Mouse (Mus musculus) WW6 (cell line): ENCODE results near the gene Dpf2.
"Not testable (repeated sequence)": the region's sequence is repeated elsewhere in the genome, so short reads cannot be mapped to it uniquely, and the experiment has no call there.

ENCODE experiments used
- DNase-seq: peaks from one replicate; pipeline ENCODE4 v3.0.0-alpha.2; 2013; ENCODE audit warnings: low read depth, low spot score

Dpf2 gene

DNA sequence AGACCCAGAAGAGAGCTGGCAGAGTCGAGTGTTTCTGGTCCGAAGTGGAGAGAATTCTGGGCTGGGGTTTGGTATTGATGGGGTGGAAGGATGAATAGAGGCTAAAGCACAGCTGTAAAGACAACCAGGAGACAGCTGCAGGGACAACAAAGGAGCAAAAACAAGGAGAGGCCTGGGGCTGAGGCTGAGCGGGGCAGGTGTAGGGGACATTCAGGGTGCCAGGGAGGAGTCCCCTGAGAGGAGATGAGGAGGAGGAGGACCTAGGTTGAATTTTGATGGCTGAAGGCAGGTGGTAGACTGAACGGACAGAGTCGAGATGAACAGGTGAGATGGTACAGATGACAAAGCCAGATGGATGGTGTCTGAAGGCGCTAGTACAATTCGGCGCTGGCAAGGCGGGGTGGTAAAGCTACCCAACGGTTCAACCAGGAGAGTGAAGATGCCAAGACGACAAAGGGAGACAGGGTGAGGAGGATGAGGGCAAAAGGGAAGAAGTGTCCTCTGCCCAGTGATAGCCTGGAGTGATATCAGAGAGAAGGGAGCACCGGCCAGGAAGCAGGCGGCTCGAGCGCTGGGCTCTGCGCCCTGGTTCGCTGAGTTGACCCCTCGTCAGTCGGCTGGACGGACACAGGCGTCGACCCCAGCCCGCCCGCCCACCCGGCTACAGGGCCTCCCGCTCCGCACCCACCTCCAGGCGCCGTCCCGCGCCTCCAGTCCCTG, 19.4 kb downstream of the Dpf2 start:
- DNase-seq: no peak

DNA sequence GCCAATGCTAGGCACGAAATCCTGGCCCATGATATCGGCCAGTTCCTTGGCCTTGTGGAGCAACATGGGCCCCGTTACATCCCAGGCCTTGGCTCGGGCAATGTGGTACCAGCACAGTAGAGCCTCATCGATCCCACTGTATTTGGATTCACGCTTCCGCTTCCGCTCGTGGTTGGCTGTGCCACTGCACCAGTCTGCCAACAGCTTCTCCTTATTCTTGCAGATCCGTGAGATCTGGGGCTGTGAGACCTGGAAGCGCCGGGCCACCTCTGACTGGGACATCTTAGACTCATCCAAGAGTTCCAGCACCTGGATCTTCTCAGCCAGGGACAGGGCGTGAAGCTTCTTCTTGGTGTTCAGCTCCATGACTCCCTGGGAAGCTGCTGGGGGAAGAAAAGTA, 20.1 kb downstream of the Dpf2 start:
- DNase-seq: no peak

DNA sequence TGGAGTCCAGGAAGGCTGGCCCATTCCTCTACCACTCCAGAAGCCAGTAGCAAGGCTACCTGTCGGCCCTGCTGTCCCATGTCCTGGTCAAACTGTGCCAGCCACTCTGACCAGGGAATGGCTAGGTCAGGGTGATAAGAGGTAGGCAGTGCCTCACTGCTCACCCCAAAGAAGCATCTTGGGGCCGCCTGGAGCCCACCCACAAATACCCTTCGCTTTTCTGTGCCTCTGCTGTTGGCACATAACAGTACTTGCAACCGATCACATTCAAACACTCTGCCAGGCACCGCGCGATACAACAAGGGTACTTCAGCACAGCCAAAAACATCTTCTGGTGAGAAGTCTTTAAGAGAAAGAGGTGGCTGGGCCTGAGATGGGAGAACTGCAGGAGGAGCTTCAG, 20.5 kb downstream of the Dpf2 start:
- no peak for DNase-seq

DNA sequence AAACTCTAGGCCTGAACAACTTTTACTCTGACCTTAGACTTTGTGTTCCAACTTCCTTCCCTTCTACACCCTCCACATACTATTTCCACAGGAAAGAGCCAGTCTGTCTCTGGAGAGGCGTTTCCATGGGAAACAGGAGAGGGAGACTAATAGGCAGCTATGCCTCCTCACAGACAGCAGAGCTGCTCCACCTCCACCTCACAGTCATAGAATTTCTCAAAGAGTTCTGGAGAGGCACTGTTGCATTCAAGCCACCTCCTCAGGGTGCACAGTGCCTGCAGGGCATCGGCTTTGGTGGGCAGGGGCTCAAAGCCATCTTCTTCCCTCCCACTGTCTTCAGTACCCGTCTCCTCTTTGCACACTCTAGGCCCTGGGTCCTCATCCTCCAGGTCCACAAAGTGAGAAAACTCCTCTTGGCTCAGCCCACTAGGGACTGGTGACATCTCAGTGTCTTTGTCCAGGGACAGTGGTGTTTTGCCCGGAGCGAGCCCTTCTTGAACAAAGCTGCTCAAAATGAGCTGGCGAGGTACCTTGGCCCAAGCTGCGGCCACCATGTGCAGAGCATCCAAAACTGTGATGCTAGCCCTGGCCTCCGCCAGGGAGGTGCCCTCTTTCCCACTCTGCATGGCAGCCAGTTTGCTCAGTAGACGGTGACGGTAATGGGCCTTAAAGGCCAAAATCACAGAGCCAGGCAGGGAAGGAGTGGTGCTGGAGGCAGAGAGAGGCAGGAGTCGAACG, 21.1 kb downstream of the Dpf2 start:
- no peak for DNase-seq

DNA sequence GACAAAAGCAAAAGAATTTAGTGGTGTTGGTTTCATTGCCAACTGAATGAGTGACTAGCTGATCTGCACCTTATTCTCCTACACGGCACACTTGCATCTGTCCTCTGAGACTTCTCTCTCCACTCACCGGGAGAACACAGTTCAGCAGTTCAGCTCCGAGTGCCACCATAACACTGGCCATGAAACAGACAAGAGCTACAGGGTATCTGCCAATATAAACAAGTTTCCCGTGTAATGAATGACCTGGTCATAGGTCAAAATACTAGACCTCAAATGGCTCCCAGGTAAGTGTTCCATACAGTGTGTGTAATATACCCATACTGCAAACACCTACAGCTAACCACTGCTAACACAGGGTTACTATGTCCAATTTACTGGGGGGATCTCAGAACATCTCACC, 23.6 kb downstream of the Dpf2 start:
- DNase-seq: no peak

DNA sequence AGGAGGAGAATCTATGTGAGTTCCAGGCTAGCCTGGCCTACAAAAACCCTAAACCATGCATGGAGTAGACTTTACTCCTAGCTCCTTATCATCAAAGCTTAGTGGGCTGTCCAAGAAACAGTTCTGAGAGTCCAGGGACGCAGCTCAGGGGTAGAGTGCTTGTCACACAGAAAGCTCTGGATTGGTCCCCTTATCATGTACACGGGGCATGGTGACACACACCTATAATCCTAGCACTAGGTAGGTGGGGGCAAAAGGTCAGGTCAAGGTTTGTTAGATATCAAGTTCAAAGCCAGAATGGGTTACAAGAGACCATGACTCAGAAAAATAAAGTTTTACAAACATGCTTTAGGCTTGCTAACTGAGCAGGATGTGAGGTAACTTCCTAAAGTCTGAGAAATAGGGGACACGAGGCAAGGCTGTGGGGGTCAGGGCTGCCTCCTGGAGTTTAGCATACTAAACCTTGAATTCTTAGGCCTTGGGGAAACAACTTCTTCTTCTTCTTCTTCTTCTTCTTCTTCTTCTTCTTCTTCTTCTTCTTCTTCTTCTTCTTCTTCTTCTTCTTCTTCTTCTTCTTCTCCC, 25.5 kb downstream of the Dpf2 start:
- no peak for DNase-seq

DNA sequence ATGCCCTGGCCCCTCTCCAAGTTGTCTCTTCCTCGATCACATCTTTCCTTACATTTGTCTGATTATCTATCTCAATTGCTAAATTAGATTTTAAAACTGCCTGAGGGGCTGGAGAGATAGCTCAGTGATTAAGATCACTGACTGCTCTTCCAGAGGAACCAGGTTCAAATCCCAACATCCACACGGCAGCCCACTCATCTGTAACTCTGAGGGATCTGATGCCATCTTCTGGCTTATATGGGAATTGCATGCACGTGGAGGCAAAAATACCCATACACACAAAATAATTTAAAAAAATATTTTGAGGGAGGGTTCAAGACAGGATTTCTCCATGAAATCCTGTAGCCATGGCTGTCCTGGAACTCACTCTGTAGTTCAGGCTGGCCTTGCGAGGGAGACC, 27.0 kb downstream of the Dpf2 start:
- DNase-seq: no peak

DNA sequence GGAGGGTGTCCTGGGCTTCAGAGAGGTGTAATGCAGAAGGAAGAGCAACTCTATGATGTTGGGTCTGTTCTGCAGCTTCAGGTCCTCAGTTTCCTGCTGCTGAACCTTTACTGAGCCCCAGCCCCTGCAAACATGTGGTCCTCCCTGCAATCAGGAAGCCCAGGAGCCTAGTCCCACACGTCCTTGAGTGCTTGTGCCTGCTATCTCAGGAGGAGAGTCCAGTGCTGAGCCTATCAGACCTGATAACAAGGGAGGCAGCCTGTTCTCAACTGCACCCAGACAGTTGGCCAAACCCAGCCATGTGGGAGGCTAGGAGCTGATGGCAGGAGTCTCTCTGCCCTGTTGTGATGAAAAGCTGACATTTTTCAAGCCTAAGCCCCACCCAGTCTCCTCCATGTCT, 28.9 kb downstream of the Dpf2 start:
- DNase-seq: no peak

DNA sequence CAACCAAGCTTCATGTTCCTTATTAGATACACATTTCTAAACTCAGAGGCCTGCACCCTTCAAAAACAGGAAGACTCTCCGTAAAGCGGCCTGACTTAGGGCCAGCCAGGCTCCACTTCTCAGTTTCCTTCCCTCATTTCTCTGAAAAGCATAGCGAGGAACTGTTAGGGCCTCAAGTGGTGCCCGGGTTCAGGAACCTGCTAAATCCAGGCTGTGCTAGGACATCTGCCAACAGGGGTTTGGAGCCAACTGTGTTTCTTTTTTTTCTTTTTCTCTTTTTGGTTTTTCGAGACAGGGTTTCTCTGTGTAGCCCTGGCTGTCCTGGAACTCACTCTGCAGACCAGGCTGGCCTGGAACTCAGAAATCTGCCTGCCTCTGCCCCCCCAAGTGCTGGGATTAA, 30.7 kb downstream of the Dpf2 start:
- DNase-seq: not testable (repeated sequence)

DNA sequence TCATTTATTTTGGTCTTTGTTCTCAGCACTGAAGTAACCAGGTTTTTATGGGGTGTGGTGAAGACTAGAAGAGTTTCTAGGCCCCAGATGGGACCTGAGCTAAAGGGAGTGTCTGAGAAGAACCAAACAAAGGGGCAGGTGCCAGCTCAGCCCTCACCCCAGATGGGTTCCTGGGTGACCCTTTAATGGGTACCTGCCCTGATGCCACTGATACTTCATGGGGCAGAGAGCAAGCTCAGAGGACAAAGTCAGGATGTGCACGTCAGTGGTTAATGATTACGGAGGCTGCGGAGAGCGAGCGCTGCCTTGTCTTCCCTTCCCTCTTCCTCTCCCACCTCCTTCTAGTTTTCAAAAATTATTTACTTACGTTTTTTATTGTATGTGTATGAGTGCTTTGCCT, 31.7 kb downstream of the Dpf2 start:
- DNase-seq: no peak

DNA sequence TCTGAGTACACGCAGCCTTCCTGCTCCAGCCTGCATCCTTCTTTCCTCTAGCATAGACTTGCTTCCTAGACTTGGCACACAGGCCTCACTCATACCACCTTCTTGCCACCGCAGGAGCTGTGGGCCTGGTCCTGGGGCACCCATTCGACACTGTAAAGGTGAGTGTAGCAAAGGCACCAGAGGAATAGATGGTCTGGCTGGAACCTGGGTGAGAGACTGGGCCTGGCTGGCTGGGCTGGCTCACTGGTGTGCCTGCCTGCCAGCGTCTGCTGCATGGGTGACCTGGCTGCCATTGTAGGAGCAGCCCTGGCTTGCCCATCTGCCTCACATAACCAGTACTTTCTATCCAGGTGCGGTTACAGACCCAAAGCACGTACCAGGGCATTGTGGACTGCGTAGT, 33.1 kb downstream of the Dpf2 start:
- DNase-seq: no peak

DNA sequence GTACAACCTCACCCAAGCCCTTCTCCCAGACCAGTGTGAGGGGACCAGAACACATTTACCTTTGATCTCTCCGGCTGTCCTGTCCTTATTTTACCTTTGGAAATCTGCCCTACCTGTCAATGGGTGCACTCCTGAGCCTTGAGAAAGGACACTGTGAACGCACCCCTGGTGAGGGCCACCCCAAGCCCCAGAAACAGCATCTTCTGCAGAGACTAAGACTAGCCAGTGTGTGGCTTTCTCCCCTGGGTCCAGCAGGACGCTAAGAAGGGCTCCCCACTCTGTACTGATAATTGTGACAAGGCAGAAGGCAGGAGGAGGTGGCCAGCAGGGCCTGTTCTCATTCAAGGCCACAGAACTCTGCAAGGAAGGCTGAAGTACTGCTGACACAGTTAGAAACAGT, 33.9 kb downstream of the Dpf2 start:
- DNase-seq: no peak

DNA sequence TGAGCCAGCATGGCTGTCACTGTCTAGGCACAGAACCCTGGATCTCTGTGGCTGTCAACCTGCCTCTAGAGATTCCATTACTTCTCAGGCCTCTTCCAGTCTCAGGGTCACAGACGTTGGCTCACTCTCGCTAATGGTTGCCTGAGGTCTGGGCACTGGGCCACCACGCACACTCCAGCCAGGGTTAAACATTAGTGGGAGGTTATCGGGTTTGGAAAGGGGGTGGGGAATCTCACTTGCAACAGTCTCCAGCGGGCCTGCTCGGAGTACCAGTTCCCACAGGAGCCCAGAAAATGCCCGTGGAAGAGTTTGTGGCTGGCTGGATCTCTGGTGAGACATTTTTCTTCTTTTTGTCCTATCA, 34.5 kb downstream of the Dpf2 start:
- no peak for DNase-seq

DNA sequence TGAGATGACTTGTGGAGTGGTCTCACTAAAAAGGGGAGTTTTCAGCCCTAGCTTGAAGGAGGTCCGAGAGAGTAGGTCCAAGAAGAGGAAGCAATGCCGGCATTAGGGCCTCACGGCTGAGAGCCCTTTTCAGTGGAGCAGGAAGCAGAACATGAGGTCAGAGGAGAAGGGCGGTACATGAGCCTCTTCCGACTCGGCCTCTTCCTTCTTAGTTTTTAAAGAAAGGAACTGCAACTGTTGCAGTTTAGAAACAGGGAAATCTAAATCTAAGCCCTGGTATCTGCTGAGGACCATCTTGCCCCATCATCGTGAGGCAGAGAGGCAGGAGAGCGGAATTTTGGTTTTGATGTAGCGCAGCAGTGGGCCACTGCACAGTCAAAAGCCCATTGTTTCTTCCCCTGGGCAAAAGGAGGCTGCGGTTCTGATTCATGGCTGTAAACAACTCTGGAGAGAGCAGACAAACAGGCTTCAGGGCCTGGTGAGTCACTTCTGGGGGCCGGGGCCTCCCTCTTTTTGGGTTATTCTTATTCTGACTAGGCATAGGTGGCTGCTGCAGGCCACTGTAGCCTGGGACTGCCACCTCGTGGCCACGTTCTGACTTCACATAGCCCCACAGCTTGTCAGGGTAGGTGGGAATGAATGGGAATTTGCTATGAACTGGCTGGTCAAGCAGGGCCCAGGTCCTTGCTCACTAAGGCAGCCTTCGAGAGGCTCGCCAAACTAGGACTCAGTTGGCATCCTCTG, 35.0 kb downstream of the Dpf2 start, which contains the start of gene Slc25a45:
Gene Slc25a45, plus strand, starts transcription at position 191 of the 744 bp plus-strand sequence.
- DNase-seq: peak; percentile 52

DNA sequence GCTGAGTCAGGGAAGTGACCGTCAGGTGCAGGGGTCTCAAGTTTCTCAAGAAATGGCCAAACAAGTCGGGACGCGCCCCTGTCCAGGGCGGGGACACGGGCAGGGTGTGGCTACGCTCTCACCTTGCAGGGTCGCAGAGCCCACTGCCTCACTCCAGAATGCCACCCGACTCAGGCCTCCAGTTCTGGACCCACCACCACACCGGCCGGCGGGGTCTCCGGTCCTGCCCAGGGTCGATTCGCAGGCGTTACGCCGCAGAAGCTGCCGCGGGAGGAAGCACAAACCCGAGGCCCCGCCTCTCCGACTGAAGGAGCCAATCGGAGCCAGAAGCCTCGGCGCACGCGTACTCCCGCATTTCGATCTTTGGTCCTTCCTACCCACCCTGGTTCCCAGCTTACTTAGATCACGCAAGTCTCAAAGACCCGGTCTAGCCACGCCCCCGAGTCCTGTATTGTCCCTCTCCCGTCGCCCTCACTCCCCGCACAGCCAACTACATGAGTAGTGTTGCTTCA, 37.8 kb downstream of the Dpf2 start, which contains the start of gene Frmd8:
Gene Frmd8, minus strand, starts transcription at position 306 of the 512 bp plus-strand sequence.
- peak; percentile 86 for DNase-seq

DNA sequence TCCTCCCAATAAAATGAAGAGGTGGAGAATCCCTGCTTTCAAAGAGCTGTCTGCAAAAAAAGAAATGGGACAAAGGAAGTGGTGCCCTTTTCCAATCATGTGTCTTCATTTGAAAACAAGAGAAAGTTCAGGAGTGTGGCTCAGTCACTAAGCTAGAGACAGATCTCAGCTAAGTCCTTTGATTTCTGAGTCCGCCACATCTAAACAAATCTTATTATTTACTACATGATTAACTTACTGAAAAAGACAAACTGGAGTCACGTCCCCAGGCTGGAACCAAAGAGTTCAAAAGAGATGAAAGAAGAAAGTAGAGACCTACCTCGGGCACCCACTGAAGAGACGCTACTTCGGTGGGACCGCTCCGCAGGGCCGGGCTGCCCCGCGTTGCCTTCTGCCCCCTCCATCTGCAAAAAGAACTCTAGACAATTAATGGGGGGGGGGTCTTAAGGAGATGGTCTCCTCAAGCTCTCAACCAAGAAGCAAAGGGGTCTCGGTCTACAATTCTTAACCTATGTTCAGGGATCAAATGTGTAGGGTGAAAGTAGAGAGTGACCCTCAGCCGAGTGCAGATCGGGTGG, 38.3 kb downstream of the Dpf2 start:
- no peak for DNase-seq

DNA sequence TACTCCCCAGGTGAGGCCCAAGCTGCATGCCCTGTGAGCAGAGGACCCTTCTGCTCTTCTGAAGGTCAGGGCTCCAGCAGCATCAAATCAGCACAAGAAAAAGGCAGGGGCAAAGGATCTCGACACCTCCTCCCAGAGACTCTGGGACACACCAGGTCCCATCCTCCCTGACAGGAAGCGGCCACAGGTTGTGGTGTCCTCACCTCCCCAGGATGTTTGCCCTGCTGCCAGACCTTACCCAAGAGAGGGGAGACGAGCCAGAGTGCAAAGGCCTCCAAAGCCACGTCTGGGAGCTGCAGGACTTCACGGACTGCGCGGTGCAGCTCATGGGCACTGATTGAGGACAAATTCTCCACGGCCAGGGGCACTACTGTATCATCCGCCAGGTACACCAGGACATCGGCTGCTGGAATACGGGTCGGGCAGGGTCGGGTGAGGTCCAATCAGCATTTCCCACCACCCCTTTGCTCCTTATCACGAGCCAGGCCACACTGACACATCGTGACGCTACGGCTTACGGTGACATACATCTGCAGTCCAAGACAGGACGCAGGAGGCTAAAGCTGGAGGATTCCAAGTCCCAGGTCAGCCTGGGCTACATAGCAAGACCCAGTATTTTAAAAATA, 39.8 kb downstream of the Dpf2 start:
- no peak for DNase-seq

DNA sequence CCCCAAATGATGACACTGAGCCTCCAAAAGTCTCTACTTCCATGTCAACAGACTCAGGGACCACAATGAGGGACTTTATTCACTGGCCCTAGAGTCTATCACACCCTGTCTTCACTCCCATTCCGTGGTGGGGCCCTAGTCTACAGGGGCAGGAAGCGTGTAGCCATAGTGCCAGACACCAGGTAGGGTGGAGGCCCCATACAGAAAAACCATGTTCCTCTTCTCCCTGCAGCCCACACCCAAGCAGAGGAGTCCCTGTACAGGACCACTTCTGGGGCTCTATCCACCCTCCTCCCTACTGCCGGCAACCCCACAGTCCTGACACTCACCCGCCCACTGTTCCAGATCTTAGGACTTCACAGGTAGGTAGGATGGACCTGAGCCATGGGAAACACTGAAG, 40.3 kb downstream of the Dpf2 start:
- no peak for DNase-seq

DNA sequence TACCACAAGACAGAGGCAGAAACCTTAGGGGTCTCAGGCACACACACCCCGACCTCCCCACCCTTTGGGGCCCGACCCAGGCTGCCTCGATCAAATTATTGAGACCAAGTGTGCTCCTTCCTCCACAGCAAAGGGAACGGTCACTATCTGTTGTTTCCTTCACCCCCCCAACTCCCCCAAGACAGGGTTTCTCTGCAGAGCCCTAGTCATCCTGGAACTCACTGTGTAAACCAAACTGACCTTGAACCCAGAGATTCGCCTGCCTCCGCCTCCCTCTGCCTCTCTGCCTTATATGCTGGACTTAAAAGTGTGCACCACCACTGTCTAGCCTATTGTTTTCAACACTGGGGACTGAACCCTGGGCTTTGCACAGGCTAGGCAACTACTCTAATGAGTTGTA, 41.1 kb downstream of the Dpf2 start:
- no peak for DNase-seq

DNA sequence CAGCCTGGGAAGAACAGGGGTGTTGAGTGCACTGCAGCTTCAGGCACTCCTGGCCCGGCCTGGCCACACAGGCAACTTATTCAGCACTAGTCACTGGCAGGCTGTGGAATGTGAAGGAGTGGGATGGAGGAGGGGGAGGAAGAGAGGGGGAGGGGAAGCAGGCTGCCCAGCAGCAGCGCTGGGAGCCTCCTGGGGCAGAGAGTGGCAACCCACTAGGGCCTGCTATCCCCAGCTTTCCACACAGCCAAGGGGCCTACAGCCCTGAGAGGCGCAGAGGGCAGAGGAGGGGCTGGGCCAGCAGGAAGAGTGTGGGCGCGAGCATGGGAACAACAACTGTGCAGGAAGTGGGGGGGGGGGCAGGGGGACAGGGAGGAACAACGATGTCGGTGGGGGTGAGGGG, 41.5 kb downstream of the Dpf2 start:
- no peak for DNase-seq

DNA sequence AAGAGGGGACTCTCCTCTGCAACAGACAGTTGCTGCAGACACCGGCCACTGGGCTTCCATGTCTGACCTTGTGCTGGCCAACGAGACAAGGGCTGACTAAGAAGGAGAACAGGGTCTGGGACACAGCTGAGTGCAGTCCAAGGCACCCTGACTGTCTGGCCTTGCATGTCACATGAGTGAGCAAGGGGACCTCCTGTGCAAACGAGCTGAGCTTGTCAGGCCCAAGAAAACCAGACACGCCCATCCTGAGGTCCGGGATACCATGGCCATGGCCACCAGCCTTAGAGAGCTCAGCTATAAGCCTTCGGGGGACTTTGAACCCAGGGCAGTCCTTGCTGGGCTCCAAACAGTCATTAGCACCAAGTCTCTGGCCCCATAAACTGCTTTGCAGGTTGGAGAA, 44.7 kb downstream of the Dpf2 start:
- no peak for DNase-seq
